Mouse (Mus musculus) cortical plate, adult 2 months (tissue): ENCODE measurements around the gene Lag3.

Source experiments
- CTCF ChIP-seq: fragments of 200-500 bp; IDR thresholded peaks from 2 replicates; pipeline ENCODE4 v1.5.1; 2011; ENCODE audit warnings: mild to moderate bottlenecking, control low read depth, low read length; ENCODE audit not compliant: insufficient read depth; ENCODE audit errors: extremely low read depth
- POLR2A ChIP-seq: fragments of 200-500 bp; IDR thresholded peaks from 2 replicates; pipeline ENCODE4 v1.6.1; 2011; ENCODE audit warnings: mild to moderate bottlenecking, low read length, control low read depth; ENCODE audit not compliant: insufficient read depth; ENCODE audit errors: extremely low read depth

DNA sequence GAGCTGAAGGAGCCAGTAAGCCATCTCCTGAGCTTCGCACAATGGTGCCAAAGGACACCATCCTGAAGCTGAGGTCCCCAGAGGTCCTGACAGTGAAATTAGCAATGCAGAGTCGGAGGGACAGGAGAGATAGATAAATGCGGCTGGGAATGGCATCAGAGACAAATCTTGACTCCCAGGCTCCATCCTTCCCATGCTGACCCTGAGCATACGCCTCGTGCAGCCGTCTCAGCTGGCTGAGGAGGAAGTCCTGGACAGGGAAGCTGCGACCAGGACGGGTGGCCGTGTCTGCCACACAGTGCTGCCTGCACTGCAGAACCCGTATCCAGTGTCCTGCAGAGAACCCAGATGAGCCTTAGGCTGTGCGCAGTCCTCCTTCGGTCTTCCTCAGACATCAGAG lies 56.9 kb downstream of the Lag3 start:
- TF ChIP-seq CTCF (no peak), POLR2A (no peak)
